Comparison of ENCODE assay signal across 10 mouse cellular contexts in the genomic region with DNA sequence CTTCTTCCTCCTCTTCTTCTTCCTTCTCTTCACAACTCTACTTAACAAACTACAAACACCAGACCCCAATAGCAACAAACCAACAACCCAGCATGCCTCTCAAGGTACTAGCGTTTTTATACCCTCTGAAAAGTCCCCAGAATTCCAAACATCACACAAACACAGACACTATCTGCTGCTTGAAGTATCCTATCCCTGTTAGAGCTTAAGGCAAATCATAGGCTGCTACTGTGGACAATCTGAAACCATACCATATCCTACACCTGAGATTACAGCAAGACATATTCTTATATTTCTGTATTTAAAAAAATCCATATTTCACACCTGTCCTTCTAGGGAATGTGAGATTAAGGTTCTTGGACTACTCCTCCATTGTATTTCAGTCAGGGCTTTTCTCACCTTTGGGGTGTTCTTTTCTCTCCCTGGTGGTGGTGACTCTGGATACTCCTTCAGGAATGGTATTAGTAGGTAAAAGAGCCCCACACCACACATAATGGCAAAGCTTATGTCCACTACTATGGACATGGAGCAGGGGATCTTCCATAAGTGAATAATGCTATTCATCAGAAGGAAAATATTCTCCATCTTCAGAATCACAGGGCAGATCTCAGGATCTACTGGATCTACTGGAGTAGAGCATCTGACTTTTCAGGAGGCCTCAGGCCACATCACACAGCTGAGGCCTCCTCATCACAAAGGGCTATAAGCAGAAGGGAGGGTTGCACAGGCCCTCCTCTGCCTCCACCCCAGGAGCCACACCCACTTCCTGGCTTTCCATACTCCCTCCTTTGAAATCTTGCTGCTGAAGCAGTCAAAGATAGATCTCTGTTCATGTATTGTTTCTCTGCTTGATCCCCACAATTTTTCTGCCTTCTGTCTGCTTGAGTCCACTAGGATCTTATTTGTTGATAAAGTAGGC. TPM values are rescaled to one million over a fixed set of nuclear protein-coding genes. Genes with fewer than 3 reads are reported as not detected.
DNase-seq lines count a peak whose midpoint lies in the region; ATAC-seq and TF ChIP-seq lines count a peak whose summit lies in the region.
"Had no signal": no experiment of that assay in that cellular context is flagged by ENCODE, and none has a peak within 500 bp of the region (broad histone marks: within the 10 kb centered on the region; RNA-seq: fewer than 3 reads in every experiment).

4931408C20Rik (minus strand) TSS at position 619 of the 919 bp plus-strand sequence.

- peak; percentile 65 for ATAC-seq in erythroid progenitor cell, adult 5-6 weeks (replicated peaks; ENCODE audit: low FRiP score, poor library complexity, severe bottlenecking)
- ATAC-seq in heart, embryonic 13.5 days (ENCODE audit: extremely low read depth, insufficient number of reproducible peaks, low FRiP score, low TSS enrichment) = peak; percentile 74
- ATAC-seq in liver, embryonic 13.5 days (ENCODE audit: low read depth) = peak; percentile 71

- no peak within 1 kb of the TSS for H3K4me3 ChIP-seq in C2C12 (ENCODE audit: insufficient read depth, poor library complexity, severe bottlenecking)
- no peak within 1 kb of the TSS for H3K4me3 ChIP-seq in heart, embryonic 13.5 days
- H3K4me3 ChIP-seq in liver, embryonic 13.5 days (replicated peaks) = no peak within 1 kb of the TSS
- H3K4me3 ChIP-seq: myocyte had no signal

- no peak within 1 kb of the TSS for H3K9ac ChIP-seq in heart, embryonic 13.5 days
- no peak within 1 kb of the TSS for H3K9ac ChIP-seq in liver, embryonic 13.5 days

- 23% methylated on average over 1 of the region's 1 CpGs for WGBS in heart, embryonic 13.5 days
- WGBS in liver, embryonic 13.5 days (ENCODE audit: insufficient replicate concordance) = 16% methylated on average over 1 of the region's 1 CpGs

- no peaks in the 10 kb centered on the region for H3K27me3 ChIP-seq in C2C12 (ENCODE audit: control insufficient read depth, insufficient read depth, insufficient read length)
- H3K27me3 ChIP-seq in heart, embryonic 13.5 days (replicated peaks) = no peaks in the 10 kb centered on the region
- H3K27me3 ChIP-seq in liver, embryonic 13.5 days = no peaks in the 10 kb centered on the region

- H3ac ChIP-seq in C2C12 (ENCODE audit: control insufficient read depth, insufficient read length, low read depth) = no peak within 1 kb of the TSS

- H3K27ac ChIP-seq in heart, embryonic 13.5 days (replicated peaks) = no peak within 1 kb of the TSS
- no peak within 1 kb of the TSS for H3K27ac ChIP-seq in liver, embryonic 13.5 days

- peak; percentile 17 for DNase-seq in adrenal gland, postnatal 25 days
- DNase-seq in kidney, postnatal 10 days = peak; percentile 14
- DNase-seq in liver, embryonic 13.5 days = peak; percentile 8
- DNase-seq in neural tube, embryonic 10.5 days (ENCODE audit: extremely low spot score, low spot score) = peak; percentile 22
- DNase-seq in thymus, postnatal 14 days = peak; percentile 13

- H3K79me3 ChIP-seq in C2C12 (ENCODE audit: low read depth) = no peaks in the 10 kb centered on the region

- H3K36me3 ChIP-seq in C2C12 (ENCODE audit: control insufficient read depth, insufficient read depth) = no peaks in the 10 kb centered on the region
- H3K36me3 ChIP-seq in heart, embryonic 13.5 days = no peaks in the 10 kb centered on the region
- H3K36me3 ChIP-seq in liver, embryonic 13.5 days = no peaks in the 10 kb centered on the region

- H3K9me3 ChIP-seq in heart, embryonic 13.5 days = no peaks in the 10 kb centered on the region
- H3K9me3 ChIP-seq in liver, embryonic 13.5 days (replicated peaks) = 0 out of 2 replicates have a peak, but pooled peaks cover 4% of the 10 kb centered on the region

- H3K4me2 ChIP-seq in heart, embryonic 13.5 days = no peak within 1 kb of the TSS
- no peak within 1 kb of the TSS for H3K4me2 ChIP-seq in liver, embryonic 13.5 days

- H3K79me2 ChIP-seq in C2C12 (ENCODE audit: control insufficient read depth, insufficient read depth) = no peaks in the 10 kb centered on the region

- TF ChIP-seq CTCF in C2C12 (IDR thresholded peaks at IDR 0.05; ENCODE audit: control insufficient read depth, insufficient read depth, insufficient read length) = no peak

- H3K4me1 ChIP-seq in heart, embryonic 13.5 days = no peaks in the 10 kb centered on the region
- no peaks in the 10 kb centered on the region for H3K4me1 ChIP-seq in liver, embryonic 13.5 days (replicated peaks)

TF ChIP-seq in C2C12, 6 proteins besides CTCF, POLR2A, EP300 and RAD21:
- peak; percentile 11 for TF ChIP-seq MYOD1 (IDR thresholded peaks at IDR 0.05; ENCODE audit: control insufficient read depth, insufficient read length, low read depth)
- no peak for TF ChIP-seq MAX (IDR thresholded peaks at IDR 0.05)

RNA-seq across cellular contexts. Expression of gene 4931408C20Rik, which starts in this region (rescaled TPM):
- polyA plus RNA-seq in C2C12 (2012; fragmentation: generic; extraction: Trizol) = not detected
- not detected in 2 replicates for total RNA-seq in adrenal gland, postnatal 25 days (2021)
- total RNA-seq in erythroid progenitor cell, adult 5-6 weeks (2015; ENCODE audit: low replicate concordance) = not detected in 2 replicates
- not detected in 2 replicates for total RNA-seq in erythroid progenitor cell, adult 5-6 weeks (2017; ENCODE audit: low replicate concordance)
- not detected in 2 replicates for polyA plus RNA-seq in heart, embryonic 13.5 days (2015; fragmentation: Nextera tagmentation; extraction: Ambion mirVana)
- not detected in 2 replicates for polyA plus RNA-seq in liver, embryonic 13.5 days (2015; fragmentation: Nextera tagmentation; extraction: Ambion mirVana)
- total RNA-seq: adrenal gland, postnatal 36 days had no signal
- polyA plus RNA-seq: myocyte had no signal

Comparison
In these comparisons a context has a peak if more than half of its experiments do, and no peak if none do; other contexts are left out.
1. Peak in DNase-seq in adrenal gland, postnatal 25 days; RNA of the gene not detected or under 1 TPM.
2. Peak in ATAC-seq in erythroid progenitor cell, adult 5-6 weeks; RNA of the gene not detected or under 1 TPM.
3. Peak in ATAC-seq in heart, embryonic 13.5 days; RNA of the gene not detected or under 1 TPM.
4. Peak in DNase-seq and ATAC-seq in liver, embryonic 13.5 days; RNA of the gene not detected or under 1 TPM.